Mouse (Mus musculus): ENCODE measurements around the gene Ntn1.

The Ntn1 gene

DNA sequence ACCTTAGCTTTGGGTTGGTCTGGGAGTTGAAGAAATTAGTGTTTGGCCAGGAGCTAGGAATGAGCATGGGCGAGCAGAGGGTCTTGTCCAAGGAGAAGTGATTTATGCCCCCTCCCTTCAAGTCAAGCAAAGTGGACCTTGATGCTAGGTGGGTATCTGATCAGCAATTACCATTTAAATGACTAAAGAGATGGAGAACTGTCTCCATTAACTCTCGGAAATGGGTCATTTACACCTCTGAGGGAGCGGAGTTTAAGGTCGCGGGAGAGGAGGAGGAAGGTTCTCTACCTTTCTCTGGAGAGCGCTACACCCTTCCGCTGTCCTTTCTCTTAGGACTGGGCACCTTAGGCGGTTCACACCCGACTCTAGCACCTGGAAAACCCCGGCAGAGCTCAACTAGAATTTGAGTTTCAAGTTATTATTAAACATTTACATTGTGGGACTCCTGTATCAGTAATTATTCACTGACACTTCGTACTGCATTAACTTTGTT is at the start of gene Ntn1:
TSS of gene Ntn1 (minus strand) at position 97 of the 493 bp plus-strand sequence.
- DNase-seq: no peak

- DNase-seq: no peak
Measured at GRCm38 (mm10) chr11:68448356-68448755, 47.7 kb upstream of the Ntn1 start.

DNA sequence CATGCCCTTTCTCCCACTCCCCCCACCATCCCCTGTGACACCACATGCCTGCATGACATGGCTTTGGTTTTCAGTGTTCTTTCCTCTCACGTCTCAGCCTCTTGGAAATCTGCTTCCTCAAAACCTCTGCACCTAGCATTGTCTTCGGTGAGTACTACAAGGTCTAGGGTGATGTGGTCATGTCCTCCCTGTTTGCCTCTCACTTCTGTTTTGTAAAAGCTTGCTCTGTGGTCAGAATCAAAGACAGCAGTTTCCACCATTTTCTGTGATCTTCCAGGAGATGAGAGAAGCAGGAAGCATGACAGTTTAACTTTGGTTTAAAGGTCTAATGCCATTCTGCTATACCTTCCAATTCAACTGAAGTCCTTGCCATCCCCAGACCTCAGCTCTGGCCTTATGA is 46.6 kb upstream of the Ntn1 start:
- no peak for DNase-seq

GRCm38 (mm10) chr11:68446547-68446946 is 45.9 kb upstream of the Ntn1 start:
- DNase-seq: no peak

DNA sequence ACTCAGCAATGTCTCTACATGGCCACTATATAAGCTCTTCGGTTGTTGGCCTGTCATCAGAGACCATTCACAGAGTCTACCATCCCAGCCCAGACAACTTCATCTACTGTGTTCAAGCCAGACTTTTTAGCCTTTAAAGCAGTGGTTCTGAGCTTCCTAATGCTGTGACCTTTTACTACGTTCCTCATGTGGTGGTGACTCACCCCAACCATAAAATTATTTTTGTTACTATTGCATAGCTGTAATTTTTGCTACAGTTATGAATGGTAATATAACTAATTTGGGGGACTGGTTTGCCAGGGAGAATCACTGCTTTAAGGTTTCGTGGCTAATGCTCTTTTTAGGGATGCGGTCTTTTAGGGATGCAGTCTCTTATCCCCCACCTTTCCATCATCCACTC is 45.3 kb upstream of the Ntn1 start:
- DNase-seq: no peak

DNA sequence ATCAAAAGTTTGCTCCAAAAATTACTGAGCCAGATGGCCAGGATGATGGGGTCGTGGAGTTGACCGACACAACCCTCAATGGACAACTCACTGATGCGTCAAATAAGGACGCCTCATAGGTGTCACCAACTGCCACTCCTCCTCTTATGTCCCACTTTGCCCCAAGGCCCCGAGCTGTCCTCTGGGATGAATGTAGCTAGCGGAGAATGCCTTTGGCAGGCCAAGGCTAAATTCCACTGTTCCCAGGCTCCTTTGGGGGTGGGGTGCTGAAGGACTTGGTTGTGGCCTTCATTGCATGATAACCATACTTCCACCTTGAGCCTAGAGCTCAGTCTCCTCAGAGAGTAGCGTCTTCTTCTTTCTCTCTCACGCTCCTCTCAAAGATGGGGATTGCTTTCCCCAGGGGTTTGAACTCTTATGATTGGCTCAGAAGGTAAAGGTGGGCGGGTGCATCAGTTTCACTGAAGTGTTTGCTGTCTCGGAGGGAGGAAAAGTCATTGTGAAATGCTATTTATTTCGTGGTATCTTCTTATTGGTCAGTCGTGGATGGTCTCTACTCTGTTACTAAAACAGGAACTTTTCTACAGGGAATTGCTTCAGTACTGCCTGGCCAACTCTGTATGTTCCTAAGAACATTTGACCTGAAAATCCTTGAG is 42.5 kb upstream of the Ntn1 start:
- no peak for DNase-seq

- no peak for DNase-seq
Measured at GRCm38 (mm10) chr11:68442346-68442745, 41.7 kb upstream of the Ntn1 start.

DNA sequence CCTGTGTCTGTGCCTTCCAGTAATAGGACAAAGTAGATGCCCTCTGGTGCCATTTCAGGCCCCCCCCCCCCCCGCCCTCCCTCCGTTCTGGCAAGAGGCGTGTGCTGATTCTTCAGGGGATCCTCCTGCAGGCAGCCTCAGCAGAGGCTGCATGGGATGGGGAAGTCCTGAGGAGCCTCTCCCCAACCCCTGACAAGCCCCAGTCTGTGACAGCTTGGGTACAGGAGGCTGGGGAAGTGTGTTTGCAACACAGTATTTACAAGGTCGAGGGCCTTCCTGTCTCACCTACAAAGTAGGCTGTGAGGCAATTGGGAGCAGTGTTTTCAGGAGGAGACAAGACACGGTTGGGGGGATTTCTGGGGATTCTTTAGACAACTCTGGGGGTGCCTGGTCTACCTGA is 40.3 kb upstream of the Ntn1 start:
- no peak for DNase-seq

GRCm38 (mm10) chr11:68440100-68440499 is 39.5 kb upstream of the Ntn1 start:
- no peak for DNase-seq

DNA sequence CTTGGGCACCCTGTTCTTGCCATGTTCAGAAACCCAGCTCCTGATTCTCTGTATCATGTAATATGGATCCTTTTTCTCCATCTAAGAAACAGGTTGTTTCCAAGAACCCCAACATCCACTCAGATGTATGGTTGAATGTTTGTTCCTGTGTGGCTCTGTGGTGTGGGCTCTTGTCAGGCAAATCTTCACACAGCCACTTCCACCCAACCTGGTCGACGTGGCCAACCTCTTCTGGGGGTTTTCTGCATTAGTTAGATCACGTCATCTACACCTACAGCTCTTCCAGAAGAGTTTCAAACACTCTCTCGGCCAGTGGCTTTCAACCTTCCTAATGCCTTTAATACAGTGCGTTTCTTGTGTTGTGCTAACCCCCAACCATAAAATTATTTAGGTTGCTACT is 35.8 kb upstream of the Ntn1 start:
- no peak for DNase-seq

GRCm38 (mm10) chr11:68435601-68436000 is 35.0 kb upstream of the Ntn1 start:
- no peak for DNase-seq

DNA sequence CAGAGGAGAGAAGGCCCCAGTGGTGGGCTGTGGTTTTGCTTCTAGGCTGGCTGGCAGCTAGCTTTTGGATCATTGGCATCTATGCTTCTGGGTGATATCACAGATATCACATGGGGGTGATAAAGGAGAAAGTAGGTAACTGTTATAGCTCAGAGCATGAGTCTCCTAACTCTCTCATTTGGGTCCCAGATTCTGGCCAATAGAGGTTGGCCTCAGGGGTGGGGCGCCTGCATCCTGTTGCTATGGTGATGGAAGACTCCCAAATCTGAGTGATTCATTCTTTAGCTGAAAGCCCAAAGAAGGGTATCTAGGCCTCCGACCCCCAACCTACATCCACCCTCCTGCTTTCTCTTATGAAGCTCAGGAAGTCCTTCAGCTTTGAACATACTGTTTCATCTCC is 34.1 kb upstream of the Ntn1 start:
- no peak for DNase-seq

GRCm38 (mm10) chr11:68433534-68433933 is 32.9 kb upstream of the Ntn1 start:
- DNase-seq: no peak

GRCm38 (mm10) chr11:68432361-68433021 is 31.9 kb upstream of the Ntn1 start:
- no peak for DNase-seq

- DNase-seq: peak; percentile 45
Measured at GRCm38 (mm10) chr11:68431699-68432360, 31.2 kb upstream of the Ntn1 start, which contains the start of gene Pik3r5. TSS of gene Pik3r5 (plus strand) at chr11:68432121.

DNA sequence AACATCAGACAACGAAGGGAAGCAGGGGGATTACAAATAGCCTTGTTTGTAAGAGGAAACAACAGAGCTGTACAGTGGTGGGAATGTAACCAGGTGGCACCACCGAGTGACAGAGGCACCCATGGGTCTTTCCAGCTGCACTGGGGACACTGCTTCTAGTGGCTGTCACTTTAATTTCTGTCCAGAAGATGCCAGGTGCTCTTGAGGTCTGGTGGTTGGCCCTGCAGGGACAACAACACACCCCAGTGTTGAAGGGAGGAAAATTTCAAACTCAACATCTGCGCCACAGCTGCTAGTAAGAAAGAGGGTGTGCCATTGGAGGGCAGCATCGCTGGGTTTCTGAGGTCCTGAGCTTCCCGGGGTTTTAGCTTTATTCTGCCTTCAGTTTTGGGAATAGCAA is 30.0 kb upstream of the Ntn1 start:
- no peak for DNase-seq

GRCm38 (mm10) chr11:68427083-68427570 is 26.5 kb upstream of the Ntn1 start:
- no peak for DNase-seq

DNA sequence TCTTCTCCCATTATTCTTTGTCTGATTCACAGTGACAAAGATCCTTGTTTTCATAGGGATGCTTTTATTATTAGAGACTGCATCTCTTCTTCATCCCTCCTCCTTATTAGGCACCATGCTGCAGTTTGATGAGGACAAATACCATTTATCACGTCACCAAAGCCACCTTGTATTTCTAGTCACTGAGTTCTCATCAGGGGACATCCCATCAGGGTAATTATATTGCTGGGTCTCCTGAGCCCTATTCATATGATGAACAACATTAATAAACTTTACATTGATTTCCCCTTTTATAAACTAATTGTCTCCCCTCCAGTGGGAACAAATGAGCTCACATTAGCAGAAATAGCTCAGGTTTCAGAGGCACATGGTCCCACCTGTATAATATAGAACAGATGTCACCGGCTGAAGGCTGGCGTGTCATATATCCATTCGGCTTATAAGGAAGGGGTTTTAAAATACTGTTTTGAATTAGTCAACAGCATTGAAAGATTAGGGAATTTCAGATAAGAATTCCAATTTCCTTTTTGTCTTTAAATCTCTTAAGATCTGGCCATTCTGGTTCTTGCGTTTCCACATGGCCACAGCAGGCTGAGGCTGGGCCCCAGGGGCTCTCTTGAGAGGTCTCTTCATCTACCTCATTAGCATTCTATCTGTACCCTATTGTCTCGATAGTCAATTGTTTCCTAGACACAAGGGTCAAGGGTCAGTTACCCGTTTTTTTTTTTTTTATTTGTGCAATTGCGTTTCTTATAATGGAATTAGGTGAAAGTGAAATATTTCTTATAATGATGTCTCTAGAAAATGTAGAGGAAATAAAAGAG is 25.1 kb upstream of the Ntn1 start:
- no peak for DNase-seq

DNA sequence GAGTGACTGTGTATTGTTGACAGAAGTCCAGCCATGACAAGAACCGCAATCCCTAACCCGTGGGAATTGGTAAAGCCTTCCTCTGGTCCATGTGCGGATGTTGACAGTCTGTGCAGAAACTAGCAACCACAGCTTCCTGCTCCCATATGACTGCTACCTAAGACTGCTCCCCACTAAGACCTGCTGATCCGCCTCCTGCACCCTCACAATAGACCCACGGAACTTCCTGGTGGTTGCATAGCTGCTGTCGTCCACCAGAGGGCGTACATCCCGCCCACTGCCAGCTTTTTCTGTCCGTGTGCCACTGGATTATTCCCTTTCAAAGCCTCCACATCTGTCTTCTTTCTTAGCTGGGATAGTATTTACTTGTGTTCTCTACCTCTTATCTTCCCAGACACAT is 17.2 kb upstream of the Ntn1 start:
- no peak for DNase-seq

DNA sequence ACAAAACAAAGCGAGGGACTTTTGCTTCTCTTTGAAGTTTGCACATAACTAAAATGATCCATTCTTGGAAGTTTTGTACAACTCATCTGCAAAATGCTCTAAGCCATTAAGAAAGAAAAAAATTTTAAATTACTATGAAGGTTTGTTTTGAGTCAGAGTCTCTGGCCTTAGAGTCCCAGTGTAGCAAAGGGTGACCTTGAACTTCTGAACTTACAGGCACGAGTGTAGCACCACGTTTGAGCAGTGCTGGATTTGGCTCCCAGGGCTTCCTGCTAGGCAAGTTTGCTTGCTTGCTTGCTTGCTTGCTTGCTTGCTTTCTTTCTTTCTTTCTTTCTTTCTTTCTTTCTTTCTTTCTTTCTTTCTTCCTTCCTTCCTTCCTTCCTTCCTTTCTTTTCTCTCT is 16.4 kb upstream of the Ntn1 start:
- no peak for DNase-seq

DNA sequence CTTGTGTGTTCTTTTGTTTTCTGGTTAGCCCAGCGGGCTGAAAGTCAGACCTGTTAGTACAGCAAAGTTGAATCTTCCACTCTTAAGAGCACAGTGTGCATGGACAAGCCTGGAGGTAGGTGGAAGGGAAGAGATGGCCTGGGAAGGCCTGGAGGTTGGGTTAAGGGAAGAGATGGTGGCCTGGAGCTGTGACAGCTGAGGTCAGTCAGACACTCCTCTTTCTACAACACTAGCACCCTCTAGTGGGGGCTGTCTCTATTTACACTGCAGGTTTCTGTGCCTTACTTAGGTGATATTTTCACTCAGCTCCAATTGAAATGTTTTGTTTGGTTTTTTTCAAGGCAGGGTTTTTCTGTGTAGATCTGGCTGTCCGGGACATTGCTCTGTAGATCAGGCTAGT is 7.5 kb upstream of the Ntn1 start:
- peak; percentile 57 for DNase-seq

DNA sequence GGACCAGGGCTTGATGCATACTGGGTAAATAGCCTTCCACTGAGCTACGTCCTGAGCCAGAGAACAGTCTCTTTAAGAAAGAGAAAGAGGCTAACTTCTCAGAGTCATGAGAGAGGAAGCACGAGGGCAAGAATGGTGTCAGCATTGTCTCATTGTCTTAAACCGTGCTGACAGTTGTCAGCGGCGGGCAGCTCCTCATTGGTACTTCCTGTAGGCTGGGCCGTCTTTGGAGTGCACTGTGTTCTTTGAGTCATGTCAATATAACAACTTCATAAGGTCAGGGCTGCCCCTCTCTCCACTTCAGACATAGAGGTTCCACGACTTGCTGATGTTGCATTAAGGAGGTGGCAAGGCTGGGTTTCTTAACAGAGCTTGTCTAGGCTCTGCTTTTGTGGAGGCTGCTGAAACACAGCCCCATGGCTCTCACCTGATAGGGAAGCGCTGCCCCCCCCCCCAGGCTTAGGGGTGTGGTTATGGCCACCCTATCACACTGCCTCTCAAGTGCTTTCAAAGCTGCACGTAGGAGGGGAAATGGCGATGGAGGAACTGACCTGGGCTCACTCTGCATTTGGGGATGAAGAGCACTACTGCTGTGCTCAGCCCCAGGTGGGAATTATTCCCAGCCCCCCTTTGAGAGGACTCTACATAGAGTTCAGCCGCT is 6.8 kb upstream of the Ntn1 start:
- no peak for DNase-seq
